Mouse (Mus musculus): ENCODE data around the gene Ttll9. TPM values are rescaled to one million over a fixed set of nuclear protein-coding genes. Genes with fewer than 3 reads are reported as not detected.

Ttll9 gene
- polyA plus RNA-seq, 1 experiment from 2014 or later: 0.27 TPM

GRCm38 (mm10) chr2:152933048-152933447, 29.2 kb upstream of the Ttll9 start, which contains the start of gene Foxs1:
Foxs1 (minus strand) TSS chr2:152933208.
- Histone ChIP-seq H3K4me2 (ENCODE audit: low read depth, low read length) (no peak within 1 kb of the TSS), H3K4me3 (replicated peaks; ENCODE audit: low read length) (peak within 1 kb of the TSS; percentile 21), H3K9ac (ENCODE audit: low read length) (peak within 1 kb of the TSS; percentile 54), H3K36me3 (ENCODE audit: control insufficient read depth, insufficient read depth, low read length) (no peaks in the 10 kb centered on the region), H3K27me3 (ENCODE audit: control insufficient read depth, insufficient read depth, low read length) (peaks cover 3% of the 10 kb centered on the region; the same call in 1 of the 2 replicates), H3K9me3 (replicated peaks; ENCODE audit: control insufficient read depth, low read length) (no peaks in the 10 kb centered on the region), H3K4me1 (ENCODE audit: control insufficient read depth, insufficient read depth, low read length) (peaks cover 10% of the 10 kb centered on the region), H3K27ac (ENCODE audit: low read length) (peak within 1 kb of the TSS; percentile 60; the same call in 1 of the 2 replicates)
- WGBS: 20% methylated on average over 9 of the region's 9 CpGs
- ATAC-seq (ENCODE audit: insufficient read depth, low FRiP score): peak; percentile 56; the same call in 1 of the 2 replicates

- Histone ChIP-seq H3K4me1 (ENCODE audit: control insufficient read depth, insufficient read depth, low read length) (peaks cover 10% of the 10 kb centered on the region), H3K27me3 (ENCODE audit: control insufficient read depth, insufficient read depth, low read length) (peaks cover 3% of the 10 kb centered on the region; the same call in 1 of the 2 replicates), H3K27ac (ENCODE audit: low read length) (no peak overlapping the region), H3K9ac (ENCODE audit: low read length) (no peak overlapping the region), H3K9me3 (replicated peaks; ENCODE audit: control insufficient read depth, low read length) (no peaks in the 10 kb centered on the region), H3K36me3 (ENCODE audit: control insufficient read depth, insufficient read depth, low read length) (no peaks in the 10 kb centered on the region), H3K4me2 (ENCODE audit: low read depth, low read length) (no peak overlapping the region), H3K4me3 (replicated peaks; ENCODE audit: low read length) (no peak overlapping the region)
- no peak; the same call in 1 of the 2 replicates for ATAC-seq (ENCODE audit: insufficient read depth, low FRiP score)
- WGBS: 30% methylated on average over 5 of the region's 5 CpGs
Measured at GRCm38 (mm10) chr2:152933614-152934013, 28.7 kb upstream of the Ttll9 start.

GRCm38 (mm10) chr2:152939846-152940245, 22.4 kb upstream of the Ttll9 start:
- Histone ChIP-seq H3K4me1 (ENCODE audit: control insufficient read depth, insufficient read depth, low read length) (peaks cover 10% of the 10 kb centered on the region; the same call in 1 of the 2 replicates), H3K4me3 (replicated peaks; ENCODE audit: low read length) (no peak overlapping the region), H3K9me3 (replicated peaks; ENCODE audit: control insufficient read depth, low read length) (no peaks in the 10 kb centered on the region), H3K27ac (ENCODE audit: low read length) (no peak overlapping the region), H3K4me2 (ENCODE audit: low read depth, low read length) (no peak overlapping the region), H3K9ac (ENCODE audit: low read length) (no peak overlapping the region), H3K36me3 (ENCODE audit: control insufficient read depth, insufficient read depth, low read length) (no peaks in the 10 kb centered on the region), H3K27me3 (ENCODE audit: control insufficient read depth, insufficient read depth, low read length) (peaks cover 47% of the 10 kb centered on the region)
- 8% methylated on average over 4 of the region's 4 CpGs for WGBS
- no peak for ATAC-seq (ENCODE audit: insufficient read depth, low FRiP score)

GRCm38 (mm10) chr2:152941106-152941505, 21.2 kb upstream of the Ttll9 start:
- ATAC-seq (ENCODE audit: insufficient read depth, low FRiP score): no peak
- Histone ChIP-seq H3K4me1 (ENCODE audit: control insufficient read depth, insufficient read depth, low read length) (peaks cover 10% of the 10 kb centered on the region; the same call in 1 of the 2 replicates), H3K9me3 (replicated peaks; ENCODE audit: control insufficient read depth, low read length) (no peaks in the 10 kb centered on the region), H3K4me3 (replicated peaks; ENCODE audit: low read length) (no peak overlapping the region), H3K9ac (ENCODE audit: low read length) (no peak overlapping the region), H3K27ac (ENCODE audit: low read length) (no peak overlapping the region), H3K36me3 (ENCODE audit: control insufficient read depth, insufficient read depth, low read length) (no peaks in the 10 kb centered on the region), H3K27me3 (ENCODE audit: control insufficient read depth, insufficient read depth, low read length) (peaks cover 57% of the 10 kb centered on the region), H3K4me2 (ENCODE audit: low read depth, low read length) (no peak overlapping the region)
- whole genome bisulfite sequencing: 82% methylated on average over 6 of the region's 6 CpGs

GRCm38 (mm10) chr2:152941776-152942175, 20.5 kb upstream of the Ttll9 start:
- no peak overlapping the region for H3K9ac ChIP-seq (ENCODE audit: low read length)
- H3K4me2 ChIP-seq (ENCODE audit: low read depth, low read length): no peak overlapping the region
- H3K9me3 ChIP-seq (replicated peaks; ENCODE audit: control insufficient read depth, low read length): no peaks in the 10 kb centered on the region
- H3K36me3 ChIP-seq (ENCODE audit: control insufficient read depth, insufficient read depth, low read length): no peaks in the 10 kb centered on the region
- WGBS: 28% methylated on average over 7 of the region's 7 CpGs
- H3K4me1 ChIP-seq (ENCODE audit: control insufficient read depth, insufficient read depth, low read length): peaks cover 10% of the 10 kb centered on the region; the same call in 1 of the 2 replicates
- ATAC-seq (ENCODE audit: insufficient read depth, low FRiP score): no peak
- no peak overlapping the region for H3K27ac ChIP-seq (ENCODE audit: low read length)
- H3K27me3 ChIP-seq (ENCODE audit: control insufficient read depth, insufficient read depth, low read length): peaks cover 60% of the 10 kb centered on the region
- no peak overlapping the region for H3K4me3 ChIP-seq (replicated peaks; ENCODE audit: low read length)

DNA sequence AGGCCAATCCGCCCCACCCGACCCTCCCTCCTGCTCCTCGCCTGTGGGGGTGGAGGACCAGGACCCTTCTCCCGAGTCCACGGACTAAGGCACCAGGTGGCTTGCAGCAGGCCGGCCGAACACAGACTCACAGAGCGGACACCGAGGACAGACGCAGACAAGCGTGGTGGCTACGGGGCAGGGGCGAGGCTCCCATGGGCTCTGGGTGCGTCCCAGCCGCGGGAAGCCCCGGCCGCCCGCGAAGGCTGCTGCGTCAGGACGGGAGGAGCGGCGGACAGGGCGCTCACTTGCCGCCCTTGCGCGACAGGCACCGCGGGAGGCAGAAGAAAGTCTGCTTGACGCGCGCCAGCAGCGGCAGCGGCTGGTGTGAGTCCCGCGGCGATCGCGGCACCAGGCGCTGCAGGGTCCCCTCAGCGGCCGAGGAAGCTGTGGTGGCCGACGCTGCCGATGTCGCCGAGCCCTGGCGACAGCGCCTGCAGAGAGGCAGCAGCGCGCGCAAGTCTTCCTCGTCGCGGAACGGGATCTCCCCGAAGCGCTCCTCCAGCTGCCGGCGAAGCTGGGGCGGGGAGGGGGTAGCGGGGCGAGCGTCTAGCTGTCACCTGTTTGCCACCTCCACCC, 19.3 kb upstream of the Ttll9 start:
- WGBS: under 1% methylated on average over 65 of the region's 65 CpGs
- peak overlapping the region; percentile 56 for H3K9ac ChIP-seq (ENCODE audit: low read length)
- H3K4me2 ChIP-seq (ENCODE audit: low read depth, low read length): peak overlapping the region; percentile 69
- peaks cover 57% of the 10 kb centered on the region for H3K27me3 ChIP-seq (ENCODE audit: control insufficient read depth, insufficient read depth, low read length)
- peaks cover 10% of the 10 kb centered on the region; the same call in 1 of the 2 replicates for H3K4me1 ChIP-seq (ENCODE audit: control insufficient read depth, insufficient read depth, low read length)
- H3K27ac ChIP-seq (ENCODE audit: low read length): no peak overlapping the region
- no peaks in the 10 kb centered on the region for H3K9me3 ChIP-seq (replicated peaks; ENCODE audit: control insufficient read depth, low read length)
- peak overlapping the region; percentile 43 for H3K4me3 ChIP-seq (replicated peaks; ENCODE audit: low read length)
- ATAC-seq (ENCODE audit: insufficient read depth, low FRiP score): no peak
- H3K36me3 ChIP-seq (ENCODE audit: control insufficient read depth, insufficient read depth, low read length): no peaks in the 10 kb centered on the region

DNA sequence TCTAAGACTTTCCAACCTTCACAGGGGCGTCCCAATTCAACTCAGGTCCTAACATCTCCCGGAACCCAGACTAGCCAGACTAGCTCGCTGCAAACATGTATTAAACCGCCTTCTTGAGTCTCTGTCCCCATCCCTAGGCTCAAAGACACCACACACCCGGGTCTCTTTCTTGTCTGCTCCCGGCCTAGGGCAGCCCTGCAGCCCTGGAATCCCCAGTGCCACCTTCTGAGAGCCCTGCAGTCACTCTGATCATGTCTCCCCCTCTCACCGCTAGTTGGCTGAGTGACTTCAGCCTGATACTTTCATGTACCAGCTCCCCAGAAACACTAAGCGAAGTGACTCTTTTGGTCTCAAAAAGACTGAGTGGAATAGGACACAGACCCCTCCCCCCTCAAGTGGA, 18.7 kb upstream of the Ttll9 start:
- peak overlapping the region; percentile 43 for H3K4me3 ChIP-seq (replicated peaks; ENCODE audit: low read length)
- H3K9me3 ChIP-seq (replicated peaks; ENCODE audit: control insufficient read depth, low read length): no peaks in the 10 kb centered on the region
- H3K4me1 ChIP-seq (ENCODE audit: control insufficient read depth, insufficient read depth, low read length): peaks cover 10% of the 10 kb centered on the region; the same call in 1 of the 2 replicates
- 9% methylated on average over 8 of the region's 8 CpGs for WGBS
- H3K27ac ChIP-seq (ENCODE audit: low read length): no peak overlapping the region
- no peak for ATAC-seq (ENCODE audit: insufficient read depth, low FRiP score)
- no peak overlapping the region for H3K9ac ChIP-seq (ENCODE audit: low read length)
- H3K4me2 ChIP-seq (ENCODE audit: low read depth, low read length): peak overlapping the region; percentile 69
- H3K36me3 ChIP-seq (ENCODE audit: control insufficient read depth, insufficient read depth, low read length): no peaks in the 10 kb centered on the region
- H3K27me3 ChIP-seq (ENCODE audit: control insufficient read depth, insufficient read depth, low read length): peaks cover 57% of the 10 kb centered on the region

- WGBS: 51% methylated on average over 9 of the region's 9 CpGs
- H3K27me3 ChIP-seq (ENCODE audit: control insufficient read depth, insufficient read depth, low read length): peaks cover 57% of the 10 kb centered on the region
- H3K4me3 ChIP-seq (replicated peaks; ENCODE audit: low read length): no peak overlapping the region
- H3K27ac ChIP-seq (ENCODE audit: low read length): no peak overlapping the region
- no peaks in the 10 kb centered on the region for H3K9me3 ChIP-seq (replicated peaks; ENCODE audit: control insufficient read depth, low read length)
- no peak for ATAC-seq (ENCODE audit: insufficient read depth, low FRiP score)
- no peak overlapping the region for H3K4me2 ChIP-seq (ENCODE audit: low read depth, low read length)
- H3K36me3 ChIP-seq (ENCODE audit: control insufficient read depth, insufficient read depth, low read length): no peaks in the 10 kb centered on the region
- H3K9ac ChIP-seq (ENCODE audit: low read length): no peak overlapping the region
- peaks cover 10% of the 10 kb centered on the region; the same call in 1 of the 2 replicates for H3K4me1 ChIP-seq (ENCODE audit: control insufficient read depth, insufficient read depth, low read length)
Measured at GRCm38 (mm10) chr2:152944013-152944412, 18.3 kb upstream of the Ttll9 start.

DNA sequence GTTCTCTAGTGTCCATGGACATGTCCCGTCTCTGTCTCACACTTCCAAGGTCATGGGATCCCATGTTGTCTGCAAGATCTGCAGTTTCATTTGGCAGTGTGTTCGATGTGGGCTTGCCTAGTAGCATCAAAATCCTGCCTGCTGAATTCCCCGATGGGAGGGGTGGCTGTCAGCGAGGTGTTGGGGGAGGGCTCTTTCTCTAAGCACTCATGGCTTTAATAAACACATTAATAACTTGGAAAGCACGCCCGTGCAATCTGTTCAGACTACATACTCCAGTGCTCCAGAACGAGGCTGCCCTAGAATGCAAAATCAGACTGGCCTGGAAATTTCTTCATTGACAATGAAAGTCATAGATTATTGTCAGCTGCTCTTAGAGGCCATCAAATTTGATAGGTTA, 15.2 kb upstream of the Ttll9 start:
- Histone ChIP-seq H3K27me3 (ENCODE audit: control insufficient read depth, insufficient read depth, low read length) (peaks cover 64% of the 10 kb centered on the region), H3K36me3 (ENCODE audit: control insufficient read depth, insufficient read depth, low read length) (no peaks in the 10 kb centered on the region)

More for the DNA sequence above, 15.2 kb upstream of the Ttll9 start:
- H3K4me3 ChIP-seq (replicated peaks; ENCODE audit: low read length): no peak overlapping the region
- ATAC-seq (ENCODE audit: insufficient read depth, low FRiP score): no peak
- 28% methylated on average over 7 of the region's 7 CpGs for WGBS
- H3K4me1 ChIP-seq (ENCODE audit: control insufficient read depth, insufficient read depth, low read length): peaks cover 14% of the 10 kb centered on the region; the same call in 1 of the 2 replicates
- H3K27ac ChIP-seq (ENCODE audit: low read length): no peak overlapping the region
- no peak overlapping the region for H3K4me2 ChIP-seq (ENCODE audit: low read depth, low read length)
- no peak overlapping the region for H3K9ac ChIP-seq (ENCODE audit: low read length)
- no peaks in the 10 kb centered on the region for H3K9me3 ChIP-seq (replicated peaks; ENCODE audit: control insufficient read depth, low read length)
